Mouse (Mus musculus): ENCODE results near the gene Prrt4.

DNA sequence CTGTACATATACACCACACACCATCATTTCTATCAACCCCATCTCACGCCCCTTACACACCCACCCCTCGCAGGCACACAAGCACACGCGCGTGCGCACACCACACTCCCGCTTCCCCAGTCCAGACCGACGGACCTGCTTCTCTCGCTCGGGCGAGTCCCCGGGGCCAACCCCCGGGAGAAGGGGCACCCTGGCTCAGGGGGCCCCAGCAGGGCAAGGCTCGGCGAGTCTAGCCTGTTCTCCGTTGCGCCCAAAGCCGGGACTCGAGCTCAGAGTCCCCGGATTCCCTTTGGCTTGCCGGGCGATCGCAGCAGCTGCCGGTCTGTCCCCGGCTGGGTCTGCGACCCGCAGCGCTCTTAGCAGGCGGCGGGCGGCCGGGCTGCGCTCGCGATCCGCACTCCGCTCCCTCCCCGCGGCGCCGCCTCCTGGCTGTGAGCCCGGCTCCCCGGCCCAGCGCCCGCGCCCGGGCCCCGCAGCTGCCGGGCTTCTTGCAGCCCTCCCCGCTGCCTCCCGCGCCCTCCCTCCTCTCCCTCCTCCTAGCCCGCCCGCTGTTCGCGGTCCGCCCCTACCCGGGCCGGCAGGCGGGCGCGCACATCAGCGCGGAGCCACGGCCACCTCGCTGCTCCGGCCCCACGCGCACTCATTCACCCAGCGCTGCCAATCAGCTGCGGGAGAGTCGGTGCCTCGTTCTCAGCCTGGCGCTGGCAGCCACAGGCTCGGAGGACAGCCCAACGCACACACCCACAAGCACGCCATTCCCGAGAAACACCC lies at the start of gene Prrt4:
- TF ChIP-seq EP300 (IDR thresholded peaks at IDR 0.05; ENCODE audit: insufficient read depth, low read depth, low read length) (no peak), CTCF (IDR thresholded peaks at IDR 0.05; ENCODE audit: low read depth, low read length) (no peak)
